Mouse (Mus musculus) common myeloid progenitor, adult 5-6 weeks (primary cell): ENCODE measurements around the gene Krt17. TPM values are rescaled to one million over a fixed set of nuclear protein-coding genes. Genes with fewer than 3 reads are reported as not detected.
"Not testable (repeated sequence)": the region's sequence is repeated elsewhere in the genome, so short reads cannot be mapped to it uniquely, and the experiment has no call there.

ENCODE experiments used
- ATAC-seq: replicated peaks from 2 replicates; pipeline ENCODE4 v1.8.0; 2016; ENCODE audit warnings: low read depth, mild to moderate bottlenecking, moderate TSS enrichment, inconsistent platforms; ENCODE audit not compliant: poor library complexity, severe bottlenecking
- total RNA-seq: library from RNA; stranded (forward); fragments of 200-1000, 187-1606 nt; gene quantifications from 2 replicates; pipeline ENCODE4 v1.2.3, GENCODE M21; 2017

The Krt17 gene
- total RNA-seq, result not detected in 2 replicates

DNA sequence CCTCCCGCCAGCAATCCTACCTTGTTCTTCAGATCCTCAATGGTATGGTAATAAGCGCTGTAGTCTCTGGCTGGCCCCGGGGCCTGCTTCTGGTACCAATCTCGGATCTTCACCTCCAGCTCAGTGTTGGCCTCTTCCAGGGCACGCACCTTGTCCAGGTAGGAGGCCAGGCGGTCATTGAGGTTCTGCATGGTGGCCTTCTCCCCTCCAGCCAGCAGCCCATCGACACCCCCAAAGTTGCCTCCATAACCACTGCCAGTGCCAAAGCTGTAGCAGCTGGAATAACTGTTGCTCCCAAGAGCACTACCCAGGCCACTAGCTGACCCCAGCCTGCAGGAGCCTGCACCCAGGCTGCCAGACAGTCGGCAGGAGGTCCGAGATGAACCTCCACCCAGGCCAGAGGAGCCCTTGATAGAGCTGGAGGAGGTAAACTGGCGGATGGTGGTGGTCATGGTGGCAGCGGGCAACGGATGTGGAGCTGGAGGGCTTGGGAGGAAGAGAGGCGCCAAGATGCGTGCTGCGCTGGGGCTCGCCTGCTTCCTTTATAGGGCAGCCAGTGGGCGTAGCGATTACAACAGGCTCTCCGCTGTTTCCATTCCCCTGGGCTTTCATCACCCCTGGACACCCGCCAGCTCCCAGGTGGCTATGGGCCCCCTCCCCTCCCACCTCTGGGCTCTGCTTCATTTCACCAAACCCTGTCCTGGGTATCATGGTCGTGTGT, at the start of gene Krt17:
TSS of gene Krt17 (minus strand) at position 516 of the 721 bp plus-strand sequence.
- no peak for ATAC-seq

DNA sequence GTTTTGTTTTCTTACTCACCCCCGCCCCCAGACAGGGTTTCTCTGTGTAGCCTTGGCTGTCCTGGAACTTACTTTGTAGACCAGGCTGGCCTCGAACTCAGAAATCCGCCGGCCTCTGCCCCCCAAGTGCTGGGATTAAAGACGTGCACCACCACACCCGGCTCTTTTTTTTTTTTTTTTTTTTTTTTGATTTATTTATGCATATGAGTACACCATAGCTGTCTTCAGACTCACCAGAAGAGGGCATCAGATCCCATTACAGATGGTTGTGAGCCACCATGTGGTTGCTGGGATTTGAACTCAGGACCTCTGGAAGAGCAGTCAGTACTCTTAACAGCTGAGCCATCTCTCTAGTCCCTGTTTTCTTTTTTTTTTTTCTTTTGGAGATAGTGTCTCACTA, 47.8 kb upstream of the Krt17 start:
- not testable (repeated sequence) for ATAC-seq

DNA sequence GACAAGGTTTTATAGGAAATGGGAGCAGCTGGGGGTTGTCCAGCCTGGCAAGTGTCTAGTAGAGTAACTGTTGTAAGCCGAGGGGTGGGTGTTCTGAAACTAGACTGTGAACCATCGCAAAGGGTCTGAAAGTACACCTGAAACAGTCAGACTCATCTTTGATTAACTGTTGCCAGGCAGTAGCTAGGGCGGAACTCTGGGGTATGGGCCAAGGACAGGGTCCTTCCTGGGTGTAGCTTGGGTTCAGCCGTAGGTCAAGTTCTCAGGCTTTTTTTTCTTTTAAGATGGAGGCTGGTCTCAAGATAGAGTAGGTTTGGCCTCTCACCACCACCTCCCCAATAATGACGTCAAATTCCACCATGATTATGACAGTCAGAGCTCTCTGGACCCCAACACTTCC, 47.1 kb upstream of the Krt17 start:
- ATAC-seq, result no peak

DNA sequence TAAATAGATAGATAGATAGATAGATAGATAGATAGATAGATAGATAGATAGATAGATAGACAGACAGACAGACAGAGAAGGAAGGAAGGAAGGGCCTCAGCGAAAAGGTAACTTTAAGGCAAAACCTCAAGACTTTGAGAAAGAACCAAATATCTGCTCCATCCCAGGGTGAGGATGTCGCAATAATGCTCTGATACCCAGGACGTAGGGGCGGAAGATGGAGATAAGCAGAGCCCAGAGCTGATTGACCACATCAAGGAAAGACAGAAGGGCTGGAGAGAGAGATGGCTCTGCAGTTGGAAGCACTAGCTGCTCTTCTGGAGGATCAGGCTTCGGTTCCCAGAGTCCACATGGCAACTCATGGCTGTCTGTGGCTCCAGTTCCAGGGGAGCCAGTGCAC, 40.5 kb upstream of the Krt17 start:
- ATAC-seq, result no peak

DNA sequence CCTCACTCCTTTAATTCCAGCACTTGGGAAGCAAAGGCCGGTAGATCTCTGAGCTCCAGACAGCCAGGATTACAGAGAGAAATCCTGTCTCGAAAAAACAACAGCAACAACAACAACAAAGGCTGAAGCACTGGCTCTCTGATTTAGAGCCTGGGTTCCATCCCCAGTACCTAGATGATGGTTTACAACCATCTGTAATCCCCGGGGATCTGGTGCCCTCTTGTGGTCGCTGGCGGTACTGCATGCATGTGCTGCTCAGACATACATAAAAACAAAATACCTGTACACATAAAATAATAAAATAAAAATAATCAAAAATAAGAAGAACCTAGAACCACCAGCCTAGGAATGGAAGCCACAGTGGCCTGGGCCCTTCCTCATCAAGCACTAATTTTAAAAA, 39.5 kb upstream of the Krt17 start:
- ATAC-seq, result peak; percentile 55

DNA sequence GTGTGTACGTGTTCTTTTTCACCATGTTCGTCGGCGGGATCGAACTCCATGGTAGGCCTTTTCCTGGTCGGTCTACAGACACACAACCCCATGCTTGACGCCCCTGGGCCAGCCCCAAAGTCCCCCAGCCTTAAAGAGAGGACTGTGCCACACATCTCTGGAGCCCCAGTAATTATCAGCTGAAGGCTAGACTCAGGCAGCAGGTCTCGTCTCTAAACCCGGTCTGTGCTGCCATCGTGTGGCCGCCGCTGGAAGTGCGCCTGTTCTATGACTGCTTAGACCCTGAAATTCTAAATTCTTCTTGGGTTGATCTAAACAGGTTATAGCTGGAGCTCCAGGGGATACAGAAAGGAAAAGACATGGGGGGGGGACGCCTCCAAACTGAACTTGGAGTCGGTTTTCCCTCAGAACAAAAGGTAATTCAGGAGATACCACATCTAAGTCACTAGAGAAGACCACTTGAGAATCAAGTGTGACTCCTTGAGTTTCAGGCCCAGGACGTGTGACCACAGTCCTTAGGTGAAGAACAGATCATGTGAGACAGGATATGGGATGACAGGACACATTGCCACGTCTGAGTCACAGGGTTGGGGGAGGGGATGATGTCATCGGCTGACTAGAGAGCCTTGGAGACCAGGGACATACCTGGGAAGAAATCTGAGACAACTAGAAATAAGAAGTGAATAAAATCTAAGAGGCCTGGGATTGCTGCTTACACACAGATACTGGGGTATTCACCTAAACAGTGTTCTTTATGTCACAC, 37.6 kb upstream of the Krt17 start:
- peak; percentile 70 for ATAC-seq

DNA sequence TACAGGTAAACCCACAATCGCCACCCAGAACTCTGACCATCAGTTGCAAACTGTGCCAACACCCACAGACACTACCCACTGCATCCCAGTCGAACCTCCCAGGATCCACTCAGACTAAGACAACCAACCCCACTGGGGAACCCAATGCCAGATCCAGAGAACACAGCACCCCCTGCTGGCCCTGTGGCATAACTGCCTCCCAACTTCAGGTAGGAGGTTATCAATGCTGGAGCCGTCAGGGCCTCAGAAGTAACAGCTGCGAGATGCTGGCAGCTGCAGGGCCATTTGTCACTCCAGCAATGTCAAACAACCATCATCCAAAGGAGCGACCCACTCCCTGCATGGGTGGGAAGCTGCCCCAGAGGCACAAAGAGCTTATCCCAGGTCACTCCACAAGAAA, 37.0 kb upstream of the Krt17 start:
- no peak; the same call in 1 of the 2 replicates for ATAC-seq

DNA sequence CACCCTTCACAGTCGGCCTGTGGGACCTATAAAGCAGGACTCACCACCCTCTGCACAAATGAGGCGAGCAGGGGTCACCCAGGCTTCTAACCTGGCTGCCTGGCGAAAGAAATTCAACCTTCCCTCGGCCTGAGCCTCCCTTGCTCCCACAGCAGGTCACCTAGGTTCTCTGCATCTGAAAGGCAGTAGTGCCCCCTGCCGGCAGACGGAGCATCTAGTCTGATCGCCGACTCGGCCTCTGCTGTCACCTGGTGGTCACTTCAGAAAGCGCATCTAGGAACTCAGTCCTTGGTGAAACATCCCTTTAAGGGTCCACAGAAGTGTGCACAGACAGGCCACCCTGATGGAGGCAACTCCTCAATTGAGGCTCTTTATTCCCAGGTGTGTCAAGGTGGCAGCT, 34.5 kb upstream of the Krt17 start:
- ATAC-seq, result peak; percentile 86

DNA sequence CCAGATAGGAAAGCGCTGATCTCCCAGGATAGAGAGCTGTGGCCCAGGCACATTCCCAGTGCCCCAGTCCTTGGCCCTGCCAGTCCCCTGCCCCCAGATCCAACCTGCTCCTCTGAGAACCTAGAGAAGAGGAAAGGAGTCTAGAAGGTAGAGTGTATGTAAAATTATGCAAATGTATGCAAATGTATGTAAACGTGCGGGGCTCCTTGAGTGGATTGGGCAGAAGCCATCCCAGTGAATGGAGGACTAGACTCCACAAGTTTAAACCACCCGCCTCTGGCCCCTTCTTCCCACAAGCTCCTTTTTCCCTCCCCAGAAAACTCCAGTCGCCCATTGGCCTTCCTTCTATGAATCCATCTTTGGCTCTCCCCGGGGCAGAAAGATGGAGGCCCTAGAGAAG, 32.1 kb upstream of the Krt17 start:
- no peak for ATAC-seq

DNA sequence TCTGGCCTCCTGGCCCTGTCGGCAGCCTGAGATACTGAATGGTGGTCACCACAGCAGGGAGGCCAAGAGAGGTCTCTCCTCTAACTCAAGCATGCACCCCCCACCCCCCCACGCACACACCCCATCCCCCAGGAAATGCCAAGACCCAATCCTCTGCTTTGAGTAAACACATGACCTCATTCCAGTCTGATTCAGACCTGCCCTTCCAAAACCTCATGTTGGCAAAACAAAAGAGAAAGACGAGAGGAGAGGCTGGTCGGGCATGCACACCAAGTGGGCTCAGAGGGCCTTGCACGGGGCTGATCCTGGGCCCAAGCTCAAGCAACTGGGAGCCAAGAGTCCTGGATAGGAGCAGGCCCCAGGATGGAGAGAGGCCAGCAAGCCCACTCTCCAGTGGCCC, 29.4 kb upstream of the Krt17 start:
- no peak for ATAC-seq

DNA sequence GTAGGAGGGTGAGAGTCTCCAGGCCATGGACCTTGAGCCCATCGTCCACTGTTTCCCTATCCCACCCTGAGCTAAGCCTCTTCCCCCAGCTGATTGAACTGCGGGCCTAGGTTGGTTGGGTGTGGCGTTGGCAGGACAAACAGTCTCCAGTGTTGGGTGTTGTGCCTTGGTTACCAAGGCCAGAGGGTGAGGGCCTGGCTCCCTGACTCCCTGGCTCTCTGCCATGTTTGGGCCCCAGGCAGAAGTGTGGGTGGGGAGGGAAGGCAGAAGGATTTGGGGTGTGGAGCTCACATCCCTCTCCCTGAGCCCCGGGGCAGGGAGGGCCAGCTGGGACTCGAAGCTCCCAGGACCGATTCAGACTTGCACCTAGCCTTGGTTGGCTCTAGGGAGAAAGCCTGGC, 28.1 kb upstream of the Krt17 start:
- ATAC-seq, result no peak

DNA sequence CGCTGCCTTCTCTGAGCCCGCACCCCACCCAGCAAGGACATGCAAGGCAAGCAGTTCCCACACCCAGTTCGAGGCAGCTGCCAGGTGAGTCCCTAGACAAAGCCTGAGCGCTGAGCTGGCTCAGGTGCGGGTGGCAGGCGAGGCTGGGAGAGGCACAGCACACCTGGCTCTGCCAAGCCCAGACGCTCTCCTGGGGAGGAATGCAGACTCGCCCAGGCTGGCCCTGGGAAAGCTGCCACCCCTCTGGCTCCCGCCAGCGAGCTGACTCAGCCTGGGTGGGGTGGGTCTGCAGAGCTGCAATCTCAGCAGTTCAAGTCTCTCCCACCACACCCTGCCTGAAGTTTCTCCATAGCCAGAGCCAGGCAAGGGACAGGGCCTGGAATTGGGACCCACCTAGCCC, 26.2 kb upstream of the Krt17 start:
- no peak for ATAC-seq

DNA sequence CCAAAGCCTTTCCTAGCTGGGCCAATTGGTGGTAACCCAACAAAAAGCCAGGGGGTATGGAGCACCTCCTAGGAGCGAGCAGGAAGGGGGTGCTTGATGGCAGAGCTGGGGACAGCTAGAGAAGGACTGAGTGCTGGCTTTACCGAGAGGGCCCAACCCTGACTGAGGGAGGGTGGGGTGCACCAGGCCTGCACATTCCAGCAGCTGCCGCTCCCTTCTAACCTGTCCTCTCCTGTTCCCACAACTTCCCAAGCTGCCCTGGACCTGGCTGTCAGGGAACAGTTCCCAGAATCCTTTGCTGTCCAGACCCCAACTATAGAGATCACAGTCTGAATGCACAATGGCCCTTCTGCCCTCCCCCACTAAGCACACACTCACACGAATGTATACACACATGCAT, 24.2 kb upstream of the Krt17 start:
- ATAC-seq, result no peak

DNA sequence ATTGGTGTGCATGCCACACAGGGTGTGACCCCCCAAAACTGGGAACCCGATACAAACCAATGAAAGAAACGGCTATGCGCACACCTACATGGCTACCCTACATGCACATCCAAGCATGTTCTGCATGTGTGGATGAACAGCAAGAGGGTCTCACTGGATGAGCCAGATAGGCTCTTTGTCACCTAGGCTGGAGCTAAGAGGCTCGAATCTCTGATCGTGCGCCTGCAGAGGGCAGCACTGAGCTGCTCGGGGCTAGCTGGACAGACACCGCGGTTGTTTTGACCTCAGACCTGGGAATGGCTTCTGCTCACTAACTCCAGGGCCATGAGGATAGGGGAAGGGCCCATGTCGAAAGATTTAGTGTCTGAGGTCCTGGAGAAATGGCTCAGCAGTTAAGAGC, 21.7 kb upstream of the Krt17 start:
- ATAC-seq, result peak; percentile 88

DNA sequence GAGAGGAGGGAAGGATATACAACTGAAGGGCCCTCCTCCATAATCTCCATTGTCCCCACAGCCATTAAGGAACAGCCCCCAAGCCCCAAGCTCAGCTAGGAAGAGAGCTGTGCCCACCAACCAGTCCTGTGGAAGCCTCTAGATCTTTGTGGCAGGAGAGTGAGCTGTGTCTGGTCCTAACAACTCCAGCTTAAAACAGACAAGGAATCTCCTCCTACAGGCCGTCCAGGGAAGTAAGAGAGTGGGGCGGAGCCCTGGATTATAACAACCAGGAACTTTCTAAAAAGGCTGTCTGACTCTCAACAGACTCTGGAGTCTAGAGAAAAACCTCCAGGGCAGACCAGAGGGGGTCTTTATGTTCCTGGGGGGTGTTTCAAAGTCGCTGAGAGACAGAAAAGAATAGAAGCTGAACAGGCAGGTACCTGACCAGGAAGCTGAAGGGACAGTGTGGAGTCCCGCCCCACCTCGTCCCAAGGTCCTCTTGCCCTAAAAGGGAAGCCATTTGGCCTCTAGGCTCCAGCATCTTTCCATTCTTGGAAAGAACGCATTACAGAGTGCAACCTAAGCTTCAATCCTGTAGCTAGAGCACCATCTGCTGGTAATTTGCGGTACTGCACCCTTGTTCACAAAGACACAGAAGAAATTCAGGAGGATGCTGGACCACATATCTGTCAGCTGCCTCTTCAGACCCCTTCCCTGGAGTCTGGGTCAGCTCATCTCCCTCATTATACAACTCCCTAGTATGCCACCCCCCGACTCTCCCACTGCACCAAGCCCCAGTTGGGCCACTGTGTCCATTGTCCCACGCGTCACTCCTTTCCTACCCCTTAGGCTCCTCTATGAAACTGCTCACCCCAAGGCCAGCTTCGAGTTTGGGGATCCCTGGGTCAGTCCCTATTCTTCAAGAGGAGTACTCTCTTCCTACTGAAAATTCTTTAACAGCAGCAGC, 21.0 kb upstream of the Krt17 start:
- peak; percentile 72 for ATAC-seq

DNA sequence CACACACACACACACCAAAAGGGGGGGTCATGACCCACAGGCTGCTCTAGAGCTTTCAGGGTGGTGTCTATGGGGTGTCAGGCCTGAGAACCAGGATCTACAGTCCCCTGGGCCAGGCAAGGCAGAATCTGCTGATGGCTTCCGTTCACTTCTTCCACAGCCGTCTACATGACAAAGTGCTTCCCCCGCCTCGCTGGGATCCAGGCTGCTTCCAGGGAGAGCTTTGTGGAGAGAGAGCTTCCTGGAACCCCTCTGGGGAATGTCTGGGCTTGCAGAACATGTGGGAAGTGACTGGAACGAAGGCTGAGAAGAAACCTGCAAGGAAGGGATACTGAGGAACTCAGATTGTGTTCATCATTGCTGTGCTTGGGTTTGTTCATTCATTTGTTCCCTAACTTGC, 17.9 kb upstream of the Krt17 start:
- no peak for ATAC-seq

DNA sequence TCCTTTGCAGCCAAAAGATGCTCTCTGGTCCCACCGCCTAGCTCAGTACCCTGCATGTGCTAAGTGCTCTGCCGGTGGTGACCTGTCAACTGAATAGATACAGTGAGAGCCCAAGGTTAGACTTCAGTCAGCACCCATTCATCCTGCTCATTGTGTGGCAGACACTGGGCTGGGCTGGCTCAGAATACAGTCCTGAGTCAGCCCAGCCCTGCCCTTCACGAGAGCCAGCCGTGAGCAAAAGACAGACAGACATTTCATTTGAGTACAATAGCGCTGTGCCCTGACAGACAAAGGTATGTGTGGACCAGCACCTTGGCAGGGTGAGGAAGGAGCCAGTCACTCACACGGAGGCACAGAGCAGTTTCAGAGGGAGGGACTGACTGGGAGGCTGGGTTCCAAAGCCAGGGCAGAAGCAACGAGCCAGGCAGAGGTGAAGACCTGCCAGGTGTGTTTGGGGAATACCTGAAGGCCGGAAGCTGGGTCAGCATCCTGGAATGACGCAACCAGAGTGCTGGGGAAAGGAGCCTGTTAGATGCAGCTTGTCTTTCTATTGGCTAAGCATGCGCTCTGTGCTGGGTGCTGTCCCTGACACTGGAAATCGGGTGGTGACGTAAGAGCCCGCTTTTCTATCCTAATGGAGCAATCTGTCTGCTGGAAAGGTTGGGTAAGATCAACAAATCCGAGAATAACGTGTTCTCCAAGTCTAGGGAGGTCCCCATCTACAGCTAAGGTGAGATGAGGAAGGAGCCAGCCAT, 17.1 kb upstream of the Krt17 start:
- no peak for ATAC-seq

DNA sequence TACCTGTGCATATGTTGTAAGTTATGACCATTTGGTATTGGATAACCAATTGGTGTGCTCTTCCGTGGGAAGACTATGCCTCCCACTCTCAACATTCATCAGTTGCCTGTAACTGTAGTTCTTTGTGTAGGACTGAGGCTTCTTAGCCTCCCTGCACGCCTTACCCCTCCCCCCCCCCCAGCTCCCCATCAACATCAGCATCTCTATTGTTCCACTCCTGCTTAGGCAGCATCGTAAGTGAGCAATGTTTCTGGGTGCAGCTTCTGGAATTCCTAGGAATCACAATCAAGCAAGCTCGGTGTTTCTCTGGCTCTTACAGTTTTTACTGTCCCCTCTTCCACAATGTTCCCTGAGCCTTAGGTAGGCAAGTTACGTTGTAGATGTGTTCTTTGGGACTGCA, 14.6 kb upstream of the Krt17 start:
- ATAC-seq, result no peak

DNA sequence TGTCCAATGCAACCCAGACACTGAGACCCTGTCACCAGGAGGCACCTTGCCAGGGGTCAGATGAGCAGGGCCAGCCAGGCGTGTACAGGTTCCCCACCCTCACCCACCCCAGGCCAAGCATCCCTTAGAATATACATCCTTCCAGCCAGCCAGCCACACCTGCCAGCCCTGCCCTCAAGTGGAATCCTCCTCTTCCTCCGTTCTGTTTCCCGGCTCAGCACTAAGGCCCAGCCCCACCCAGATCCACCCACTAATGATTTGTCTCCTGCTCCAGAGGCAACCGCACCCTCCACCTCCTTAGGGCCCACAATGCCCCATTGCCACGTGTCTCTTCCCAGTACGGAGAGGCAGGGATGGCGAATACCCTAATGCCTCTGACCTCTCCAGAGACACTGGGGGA, 13.9 kb upstream of the Krt17 start:
- no peak for ATAC-seq

DNA sequence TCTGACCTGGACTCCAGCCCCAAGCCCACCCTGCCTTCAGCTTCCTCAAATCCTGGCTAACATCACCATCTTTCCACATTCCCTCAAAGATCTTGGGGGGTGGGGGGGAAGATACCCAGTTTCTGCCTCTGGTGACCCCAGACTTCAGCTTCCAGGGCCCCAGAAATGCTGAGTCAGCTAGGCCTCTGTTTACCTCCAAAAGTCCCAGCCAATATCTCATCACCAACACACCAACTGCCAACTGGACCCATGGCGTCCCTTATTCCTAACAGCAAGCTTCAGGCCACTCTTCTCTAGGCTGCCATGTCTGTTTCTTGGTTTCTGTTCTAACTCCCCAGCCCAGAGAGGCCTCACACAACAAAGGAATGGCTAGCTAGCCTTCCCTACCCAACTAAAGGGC, 11.0 kb upstream of the Krt17 start:
- ATAC-seq, result no peak
